13 mouse cellular contexts compared by ENCODE assay signal in the genomic region with DNA sequence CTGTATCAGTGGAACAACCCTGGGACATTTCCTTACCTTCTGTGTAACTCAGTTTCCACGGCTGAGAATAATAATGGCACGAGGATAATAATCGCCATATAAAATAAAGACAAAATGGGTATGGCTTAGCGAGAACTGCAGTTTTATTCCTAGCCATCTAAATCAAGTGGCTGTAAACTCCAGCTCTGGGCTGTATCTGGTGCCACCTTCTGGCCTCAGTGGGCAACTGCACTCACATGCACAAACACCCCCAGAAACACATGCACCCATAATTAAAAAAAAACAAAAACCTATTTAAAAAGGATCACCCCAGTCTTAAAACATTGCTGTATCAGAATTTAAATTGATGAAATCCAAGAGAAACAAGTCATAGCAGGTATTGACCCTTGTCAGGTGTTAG. TPM values are rescaled to one million over a fixed set of nuclear protein-coding genes. Genes with fewer than 3 reads are reported as not detected.
DNase-seq lines count a peak whose midpoint lies in the region; ATAC-seq and TF ChIP-seq lines count a peak whose summit lies in the region.
"Had no signal": no experiment of that assay in that cellular context is flagged by ENCODE, and none has a peak within 500 bp of the region (broad histone marks: within the 10 kb centered on the region; RNA-seq: fewer than 3 reads in every experiment).

No protein-coding gene starts in this region.

- no peaks in the 10 kb centered on the region for H3K79me2 ChIP-seq in MEL (ENCODE audit: control insufficient read depth, insufficient read depth, low read length, poor library complexity)

- no peak for TF ChIP-seq POLR2A in MEL (IDR thresholded peaks at IDR 0.05; ENCODE audit: control insufficient read depth in 1 of 2, insufficient read depth in 1 of 2, low read depth in 1 of 2, low read length in 2 of 2, poor library complexity in 1 of 2)

- no peak for ATAC-seq in kidney, postnatal 0 days (replicated peaks; ENCODE audit: low FRiP score, low read depth)
- no peak for ATAC-seq in kidney, embryonic 14.5 days (ENCODE audit: low FRiP score, low TSS enrichment)
- ATAC-seq in megakaryocyte-erythroid progenitor cell, adult 5-6 weeks (replicated peaks; ENCODE audit: low FRiP score, low TSS enrichment, poor library complexity, severe bottlenecking) = peak; percentile 66; the same call in 1 of the 2 replicates

- H3K4me1 ChIP-seq in kidney, postnatal 0 days (replicated peaks; ENCODE audit: insufficient read depth, low read length) = no peaks in the 10 kb centered on the region
- no peaks in the 10 kb centered on the region for H3K4me1 ChIP-seq in kidney, embryonic 14.5 days (ENCODE audit: control insufficient read depth, insufficient read depth, low read length)
- peaks cover 4 to 7% of the 10 kb centered on the region in 2 experiments for H3K4me1 ChIP-seq in MEL (ENCODE audit: control insufficient read depth in 1 of 2, insufficient read depth in 2 of 2, low read length in 2 of 2)
- H3K4me1 ChIP-seq in embryonic facial prominence, embryonic 10.5 days = no peaks in the 10 kb centered on the region; the same call in 1 of the 2 replicates
- H3K4me1 ChIP-seq: limb, embryonic 10.5 days had no signal

- no peak for DNase-seq in kidney, postnatal 0 days (ENCODE audit: low spot score)
- peak; percentile 13 for DNase-seq in CD4-positive helper T cell, adult 2 months (ENCODE audit: low read depth, low spot score)
- DNase-seq in MEL (ENCODE audit: low read depth, low spot score) = peak; percentile 71
- DNase-seq in embryonic facial prominence, embryonic 10.5 days (ENCODE audit: low spot score) = no peak
- no peak for DNase-seq in frontal cortex, adult 2 months (ENCODE audit: extremely low spot score in 1 of 2, low spot score in 1 of 2)
- DNase-seq: gastrocnemius, postnatal 10 days; kidney, adult 8-10 months had no signal

- H3K36me3 ChIP-seq in kidney, postnatal 0 days (ENCODE audit: insufficient read depth, low read length) = no peaks in the 10 kb centered on the region
- H3K36me3 ChIP-seq in kidney, embryonic 14.5 days (ENCODE audit: control insufficient read depth, insufficient read depth, low read length) = no peaks in the 10 kb centered on the region
- H3K36me3 ChIP-seq in MEL (ENCODE audit: control insufficient read depth in 1 of 2, insufficient read depth in 2 of 2, low read length in 2 of 2) = no peaks in the 10 kb centered on the region
- no peaks in the 10 kb centered on the region for H3K36me3 ChIP-seq in embryonic facial prominence, embryonic 10.5 days (replicated peaks)
- H3K36me3 ChIP-seq: limb, embryonic 10.5 days; neural tube, embryonic 13.5 days had no signal

- H3K9me3 ChIP-seq in kidney, postnatal 0 days (replicated peaks; ENCODE audit: low read length) = no peaks in the 10 kb centered on the region
- no peaks in the 10 kb centered on the region for H3K9me3 ChIP-seq in kidney, embryonic 14.5 days (ENCODE audit: control insufficient read depth, low read length)
- no peaks in the 10 kb centered on the region for H3K9me3 ChIP-seq in MEL (replicated peaks; ENCODE audit: insufficient read depth, low read length)
- 0 out of 2 replicates have a peak, but pooled peaks cover 2% of the 10 kb centered on the region for H3K9me3 ChIP-seq in embryonic facial prominence, embryonic 10.5 days
- H3K9me3 ChIP-seq: limb, embryonic 10.5 days; neural tube, embryonic 13.5 days had no signal

- no peak for TF ChIP-seq EP300 in MEL (IDR thresholded peaks at IDR 0.05; ENCODE audit: low read depth in 1 of 2, low read length in 2 of 2)

- no peak overlapping the region for H3K4me3 ChIP-seq in kidney, postnatal 0 days (replicated peaks; ENCODE audit: low read depth, low read length)
- no peak overlapping the region for H3K4me3 ChIP-seq in kidney, embryonic 14.5 days (ENCODE audit: low read length)
- H3K4me3 ChIP-seq in MEL (ENCODE audit: control insufficient read depth in 1 of 2, insufficient read depth in 1 of 2, low read depth in 2 of 2, low read length in 2 of 2) = no peak overlapping the region
- H3K4me3 ChIP-seq in embryonic facial prominence, embryonic 10.5 days = no peak overlapping the region
- H3K4me3 ChIP-seq: limb, embryonic 10.5 days; neural tube, embryonic 13.5 days had no signal

- peak; percentile 60 for TF ChIP-seq CTCF in kidney, postnatal 0 days (IDR thresholded peaks at IDR 0.05; ENCODE audit: low read depth)
- TF ChIP-seq CTCF in MEL (IDR thresholded peaks at IDR 0.05 in 2 of 3, conservative IDR thresholded peaks at IDR 0.05 in 1 of 3; ENCODE audit: control insufficient read depth in 1 of 3, insufficient read depth in 1 of 3, low read depth in 2 of 3, low read length in 3 of 3, poor library complexity in 1 of 3, severe bottlenecking in 1 of 3) = peak; percentile 83 to 91 (median 87)

- 92% methylated on average over 4 of the region's 4 CpGs for WGBS in kidney, postnatal 0 days
- WGBS in kidney, embryonic 14.5 days = 93% methylated on average over 4 of the region's 4 CpGs
- 95% methylated on average over 4 of the region's 4 CpGs for whole genome bisulfite sequencing in embryonic facial prominence, embryonic 10.5 days

- H3K9ac ChIP-seq in kidney, postnatal 0 days (ENCODE audit: low read depth, low read length) = no peak overlapping the region
- no peak overlapping the region for H3K9ac ChIP-seq in kidney, embryonic 14.5 days (ENCODE audit: low read depth, low read length)
- no peak overlapping the region for H3K9ac ChIP-seq in MEL (ENCODE audit: control insufficient read depth, low read depth, low read length, poor library complexity, severe bottlenecking)
- H3K9ac ChIP-seq: neural tube, embryonic 13.5 days had no signal

- no peak overlapping the region for H3K4me2 ChIP-seq in kidney, postnatal 0 days (ENCODE audit: low read length)
- H3K4me2 ChIP-seq in kidney, embryonic 14.5 days (replicated peaks; ENCODE audit: low read depth, low read length) = no peak overlapping the region
- H3K4me2 ChIP-seq: neural tube, embryonic 13.5 days had no signal

- TF ChIP-seq RAD21 in MEL (IDR thresholded peaks at IDR 0.05; ENCODE audit: low read depth, low read length) = peak; percentile 83

- H3K27ac ChIP-seq in kidney, postnatal 0 days = no peak overlapping the region
- H3K27ac ChIP-seq in kidney, embryonic 14.5 days (ENCODE audit: low read depth, low read length) = no peak overlapping the region
- no peak overlapping the region for H3K27ac ChIP-seq in MEL (ENCODE audit: control insufficient read depth, low read depth, low read length)
- no peak overlapping the region for H3K27ac ChIP-seq in embryonic facial prominence, embryonic 10.5 days (replicated peaks)
- H3K27ac ChIP-seq: limb, embryonic 10.5 days; neural tube, embryonic 13.5 days had no signal

- H3K27me3 ChIP-seq in kidney, postnatal 0 days (ENCODE audit: insufficient read depth, low read length) = peaks cover 9% of the 10 kb centered on the region; the same call in 1 of the 2 replicates
- peaks cover 6% of the 10 kb centered on the region for H3K27me3 ChIP-seq in kidney, embryonic 14.5 days (ENCODE audit: control insufficient read depth, insufficient read depth, low read length)
- H3K27me3 ChIP-seq in MEL (ENCODE audit: control insufficient read depth in 1 of 2, insufficient read depth in 2 of 2, low read length in 2 of 2) = peaks cover 4 to 5% of the 10 kb centered on the region in 2 experiments; a peak in 3 of 4 replicates
- peaks cover 21% of the 10 kb centered on the region for H3K27me3 ChIP-seq in embryonic facial prominence, embryonic 10.5 days (replicated peaks; ENCODE audit: low read depth, poor library complexity, severe bottlenecking)

TF ChIP-seq in MEL, 35 proteins besides CTCF, POLR2A, EP300 and RAD21 (continues in another document):
- TF ChIP-seq SMC3 (IDR thresholded peaks at IDR 0.05; ENCODE audit: low read depth, low read length) = peak; percentile 75
- TF ChIP-seq KAT2A (conservative IDR thresholded peaks at IDR 0.05; ENCODE audit: low read depth, low read length) = no peak
- no peak for TF ChIP-seq CHD2 (IDR thresholded peaks at IDR 0.05; ENCODE audit: low read length)
- TF ChIP-seq CHD1 (IDR thresholded peaks at IDR 0.05; ENCODE audit: low read depth, low read length) = no peak
- TF ChIP-seq MAFK (IDR thresholded peaks at IDR 0.05; ENCODE audit: borderline replicate concordance, low read depth, low read length) = no peak
- TF ChIP-seq TCF12 (IDR thresholded peaks at IDR 0.05; ENCODE audit: low read depth, low read length) = no peak
- TF ChIP-seq ZC3H11A (IDR thresholded peaks at IDR 0.05; ENCODE audit: low read depth, low read length) = peak; percentile 50; the same call in 1 of the 2 replicates
- TF ChIP-seq ZNF384 (IDR thresholded peaks at IDR 0.05; ENCODE audit: low read depth, low read length) = no peak
- no peak for TF ChIP-seq E2F4 (IDR thresholded peaks at IDR 0.05; ENCODE audit: borderline replicate concordance, low read depth, low read length)
- no peak for TF ChIP-seq GATA1 (IDR thresholded peaks at IDR 0.05; ENCODE audit: low read depth, low read length)
- TF ChIP-seq ZMIZ1 (IDR thresholded peaks at IDR 0.05; ENCODE audit: low read depth, low read length) = no peak
- no peak for TF ChIP-seq NELFE (IDR thresholded peaks at IDR 0.05; ENCODE audit: low read depth, low read length)
- TF ChIP-seq SIN3A (IDR thresholded peaks at IDR 0.05; ENCODE audit: low read length) = no peak

RNA-seq across cellular contexts. Expression of a gene that starts 5.8 kb away (rescaled TPM):
- 0.24 and 0.31 TPM in 2 replicates for polyA plus RNA-seq in kidney, postnatal 0 days (2015; fragmentation: Nextera tagmentation; extraction: Ambion mirVana)
- polyA plus RNA-seq in kidney, embryonic 14.5 days (2014; fragmentation: Nextera tagmentation; extraction: Ambion mirVana) = 0.18 TPM in 1 of 2 replicates, not detected in the other
- not detected in 2 replicates for total RNA-seq in MEL (2012; rRNA removed)
- not detected for polyA plus RNA-seq in MEL (2012; ENCODE audit: insufficient read depth in 1 of 2, insufficient read length in 2 of 2, low read depth in 1 of 2, low replicate concordance in 2 of 2, missing spikeins in 1 of 2)
- total RNA-seq in megakaryocyte-erythroid progenitor cell, adult 5-6 weeks (2014; fragmentation: Nextera tagmentation) = not detected in 2 replicates
- not detected in 2 replicates for total RNA-seq in megakaryocyte-erythroid progenitor cell, adult 5-6 weeks (2017)
- polyA plus RNA-seq in embryonic facial prominence, embryonic 10.5 days (2016; fragmentation: Nextera tagmentation; extraction: Ambion mirVana) = 0.17 and 0.38 TPM in 2 replicates
- 10.9 and 11.9 TPM in 2 replicates for polyA plus RNA-seq in frontal cortex, adult 2 months (2012; rRNA removed)
- total RNA-seq: megakaryocyte, adult 5-6 weeks had no signal

RNA-seq across cellular contexts. Expression of a gene that starts 22.1 kb away (rescaled TPM):
- polyA plus RNA-seq in kidney, postnatal 0 days (2015; fragmentation: Nextera tagmentation; extraction: Ambion mirVana) = 0.14 and 0.23 TPM in 2 replicates
- 0.19 and 0.26 TPM in 2 replicates for polyA plus RNA-seq in kidney, embryonic 14.5 days (2014; fragmentation: Nextera tagmentation; extraction: Ambion mirVana)
- total RNA-seq in MEL (2012; rRNA removed) = not detected in 2 replicates
- not detected for polyA plus RNA-seq in MEL (2012; ENCODE audit: insufficient read depth in 1 of 2, insufficient read length in 2 of 2, low read depth in 1 of 2, low replicate concordance in 2 of 2, missing spikeins in 1 of 2)
- total RNA-seq in megakaryocyte-erythroid progenitor cell, adult 5-6 weeks (2014; fragmentation: Nextera tagmentation) = not detected in 2 replicates
- total RNA-seq in megakaryocyte-erythroid progenitor cell, adult 5-6 weeks (2017) = not detected in 2 replicates
- 0.62 and 1.1 TPM in 2 replicates for polyA plus RNA-seq in embryonic facial prominence, embryonic 10.5 days (2016; fragmentation: Nextera tagmentation; extraction: Ambion mirVana)
- 0.67 and 0.78 TPM in 2 replicates for polyA plus RNA-seq in frontal cortex, adult 2 months (2012; rRNA removed)
- total RNA-seq: heart, postnatal 14 days; megakaryocyte, adult 5-6 weeks had no signal

Comparison
In these comparisons a context has a peak if more than half of its experiments do, and no peak if none do; other contexts are left out.
1. DNase-seq: peak in CD4-positive helper T cell, adult 2 months (single experiment) and MEL (single experiment); none in kidney, postnatal 0 days (single experiment), embryonic facial prominence, embryonic 10.5 days (single experiment) and frontal cortex, adult 2 months (0 of 2).